Mouse (Mus musculus) right cerebral cortex, postnatal 10 days (tissue): ENCODE measurements at regions not wholly inside any gene's neighbourhood (a gene's known extent, or its start where the extent isn't known, plus 50 kb on each side); places are given as distances from the start of the nearest gene placed in this dataset.
A peak's percentile ranks its signal among the peaks of the same experiment; 100 is the strongest.

Experiments used
- DNase-seq, 2 experiments: peaks; one replicate each; pipeline ENCODE4 v3.0.0; 2021; ENCODE audit warnings: low spot score in 2 of 2

GRCm38 (mm10) chr10:126070984-126071713, 105.2 kb downstream of the Lrig3 start:
- DNase-seq: no peak

- no peak for DNase-seq
These were observed 105.7 kb downstream of the Lrig3 start for GRCm38 (mm10) chr10:126071714-126072057.

- DNase-seq: no peak
These were observed 111.5 kb downstream of the Lrig3 start for GRCm38 (mm10) chr10:126077313-126077966.

- no peak for DNase-seq
These were observed 116.6 kb downstream of the Lrig3 start for GRCm38 (mm10) chr10:126082576-126082975.

GRCm38 (mm10) chr10:126086684-126087083, 120.7 kb downstream of the Lrig3 start:
- no peak for DNase-seq

- DNase-seq: peak; percentile 73
These were observed 128.4 kb downstream of the Lrig3 start for GRCm38 (mm10) chr10:126094238-126094880.

GRCm38 (mm10) chr10:126097896-126098295, 131.9 kb downstream of the Lrig3 start:
- no peak for DNase-seq

GRCm38 (mm10) chr10:126102876-126103275, 136.9 kb downstream of the Lrig3 start:
- DNase-seq: no peak

- no peak for DNase-seq
These were observed 147.1 kb downstream of the Lrig3 start for GRCm38 (mm10) chr10:126113106-126113505.

GRCm38 (mm10) chr10:126115386-126115785, 149.4 kb downstream of the Lrig3 start:
- no peak for DNase-seq

GRCm38 (mm10) chr10:126121626-126122025, 155.7 kb downstream of the Lrig3 start:
- DNase-seq: no peak

GRCm38 (mm10) chr10:126122504-126122903, 156.5 kb downstream of the Lrig3 start:
- DNase-seq: no peak

- no peak for DNase-seq
These were observed 167.2 kb downstream of the Lrig3 start for GRCm38 (mm10) chr10:126133188-126133587.

- DNase-seq: no peak
These were observed 168.0 kb downstream of the Lrig3 start for GRCm38 (mm10) chr10:126133957-126134356.

- no peak for DNase-seq
These were observed 172.6 kb downstream of the Lrig3 start for GRCm38 (mm10) chr10:126138585-126138984.

- no peak for DNase-seq
These were observed 175.6 kb downstream of the Lrig3 start for GRCm38 (mm10) chr10:126141586-126141985.

GRCm38 (mm10) chr10:126143833-126144232, 177.9 kb downstream of the Lrig3 start:
- DNase-seq: no peak

- DNase-seq: no peak
These were observed 178.7 kb downstream of the Lrig3 start for GRCm38 (mm10) chr10:126144609-126145202.

GRCm38 (mm10) chr10:126157300-126157699, 191.3 kb downstream of the Lrig3 start:
- no peak for DNase-seq

GRCm38 (mm10) chr10:126165215-126165614, 199.2 kb downstream of the Lrig3 start:
- DNase-seq: no peak

GRCm38 (mm10) chr10:126169095-126169873, 203.3 kb downstream of the Lrig3 start:
- DNase-seq: no peak

GRCm38 (mm10) chr10:126169874-126170163, 203.9 kb downstream of the Lrig3 start:
- no peak for DNase-seq
